In the genomic region with DNA sequence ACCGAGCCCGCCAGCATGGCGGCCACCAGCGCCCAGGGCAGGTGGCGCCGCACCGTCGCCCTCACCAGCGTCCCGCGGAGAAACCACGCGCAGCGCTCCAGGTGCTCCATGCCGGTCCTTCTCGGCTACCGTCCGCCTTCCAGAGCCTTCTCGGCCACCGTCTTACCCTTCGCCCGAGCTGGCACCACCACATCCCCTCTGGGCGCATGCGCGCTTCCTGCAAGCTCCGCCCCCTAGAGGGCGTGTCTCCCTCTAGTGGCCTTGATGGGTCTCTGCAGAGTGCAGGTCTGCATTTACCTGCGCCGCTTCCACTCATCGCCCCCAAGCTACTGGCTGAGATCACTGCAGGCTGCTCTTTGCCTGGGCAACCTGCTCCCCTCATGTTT, we compare ENCODE assay signal across 8 mouse cellular contexts. TPM values are rescaled to one million over a fixed set of nuclear protein-coding genes. Genes with fewer than 3 reads are reported as not detected.
DNase-seq lines count a peak whose midpoint lies in the region; ATAC-seq and TF ChIP-seq lines count a peak whose summit lies in the region.

A gene (minus strand): TSS at position 164 of the 386 bp plus-strand sequence.

- peaks cover 21% of the 10 kb centered on the region for H3K36me3 ChIP-seq in C2C12 (ENCODE audit: control insufficient read depth, insufficient read depth)
- H3K36me3 ChIP-seq in erythroblast, embryonic 14.5 days (ENCODE audit: control insufficient read depth): peaks cover 24% of the 10 kb centered on the region
- peaks cover 24% of the 10 kb centered on the region for H3K36me3 ChIP-seq in heart, embryonic 12.5 days
- peaks cover 11% of the 10 kb centered on the region; the same call in 1 of the 2 replicates for H3K36me3 ChIP-seq in kidney, postnatal 0 days (ENCODE audit: insufficient read depth, low read length)
- H3K36me3 ChIP-seq in liver, embryonic 11.5 days (ENCODE audit: control insufficient read depth, insufficient read depth, low read length): peaks cover 5% of the 10 kb centered on the region; the same call in 1 of the 2 replicates
- H3K36me3 ChIP-seq in stomach, embryonic 14.5 days (ENCODE audit: control insufficient read depth, insufficient read depth, low read length): peaks cover 12% of the 10 kb centered on the region; the same call in 1 of the 2 replicates

- no peak; the same call in 1 of the 2 replicates for TF ChIP-seq POLR2A in brain, embryonic 14.5 days (IDR thresholded peaks at IDR 0.05; ENCODE audit: borderline replicate concordance, extremely low read depth, insufficient read depth, insufficient read length, poor library complexity, severe bottlenecking)

- peak within 1 kb of the TSS; percentile 86 for H3K9ac ChIP-seq in heart, embryonic 12.5 days
- peak within 1 kb of the TSS; percentile 75 for H3K9ac ChIP-seq in kidney, postnatal 0 days (ENCODE audit: low read depth, low read length)
- H3K9ac ChIP-seq in liver, embryonic 11.5 days (ENCODE audit: low read depth, low read length): peak within 1 kb of the TSS; percentile 90
- peak within 1 kb of the TSS; percentile 72 for H3K9ac ChIP-seq in stomach, embryonic 14.5 days (replicated peaks; ENCODE audit: low read depth, low read length)

- ATAC-seq in heart, embryonic 12.5 days (ENCODE audit: insufficient number of reproducible peaks, low FRiP score): peak; percentile 95
- peak; percentile 97 for ATAC-seq in kidney, postnatal 0 days (replicated peaks; ENCODE audit: low FRiP score, low read depth)
- ATAC-seq in liver, embryonic 11.5 days (replicated peaks; ENCODE audit: low FRiP score): peak; percentile 91
- ATAC-seq in stomach, embryonic 14.5 days (ENCODE audit: insufficient number of reproducible peaks, insufficient read depth, low FRiP score, low read depth): peak; percentile 93

- peaks cover 4% of the 10 kb centered on the region for H3K79me3 ChIP-seq in C2C12 (ENCODE audit: low read depth)

- peak within 1 kb of the TSS; percentile 90 for H3K4me2 ChIP-seq in heart, embryonic 12.5 days
- H3K4me2 ChIP-seq in kidney, postnatal 0 days (ENCODE audit: low read length): peak within 1 kb of the TSS; percentile 91
- peak within 1 kb of the TSS; percentile 91 for H3K4me2 ChIP-seq in liver, embryonic 11.5 days
- H3K4me2 ChIP-seq in stomach, embryonic 14.5 days (replicated peaks; ENCODE audit: low read depth, low read length): peak within 1 kb of the TSS; percentile 74

- no peaks in the 10 kb centered on the region for H3K27me3 ChIP-seq in C2C12 (ENCODE audit: control insufficient read depth, insufficient read depth, insufficient read length)
- H3K27me3 ChIP-seq in erythroblast, embryonic 14.5 days (ENCODE audit: control insufficient read depth): peaks cover 3% of the 10 kb centered on the region; the same call in 1 of the 2 replicates
- peaks cover 4% of the 10 kb centered on the region; the same call in 1 of the 2 replicates for H3K27me3 ChIP-seq in heart, embryonic 12.5 days (replicated peaks)
- no peaks in the 10 kb centered on the region for H3K27me3 ChIP-seq in kidney, postnatal 0 days (ENCODE audit: insufficient read depth, low read length)
- H3K27me3 ChIP-seq in liver, embryonic 11.5 days (replicated peaks; ENCODE audit: control insufficient read depth, insufficient read depth, low read length): 0 out of 2 replicates have a peak, but pooled peaks cover 1% of the 10 kb centered on the region
- H3K27me3 ChIP-seq in stomach, embryonic 14.5 days (ENCODE audit: control insufficient read depth, insufficient read depth, low read length): no peaks in the 10 kb centered on the region

- H3K4me3 ChIP-seq in C2C12 (ENCODE audit: insufficient read depth, poor library complexity, severe bottlenecking): peak within 1 kb of the TSS; percentile 87
- peak within 1 kb of the TSS; percentile 97 for H3K4me3 ChIP-seq in erythroblast, embryonic 14.5 days (replicated peaks)
- peak within 1 kb of the TSS; percentile 81 for H3K4me3 ChIP-seq in heart, embryonic 12.5 days
- H3K4me3 ChIP-seq in kidney, postnatal 0 days (replicated peaks; ENCODE audit: low read depth, low read length): peak within 1 kb of the TSS; percentile 72
- peak within 1 kb of the TSS; percentile 89 for H3K4me3 ChIP-seq in liver, embryonic 11.5 days (ENCODE audit: low read depth, low read length)
- peak within 1 kb of the TSS; percentile 87 for H3K4me3 ChIP-seq in stomach, embryonic 14.5 days (ENCODE audit: low read depth, low read length)

- H3K79me2 ChIP-seq in C2C12 (ENCODE audit: control insufficient read depth, insufficient read depth): peaks cover 16% of the 10 kb centered on the region

- H3K9me3 ChIP-seq in erythroblast, embryonic 14.5 days (ENCODE audit: control insufficient read depth, low read length): no peaks in the 10 kb centered on the region
- no peaks in the 10 kb centered on the region for H3K9me3 ChIP-seq in heart, embryonic 12.5 days (replicated peaks)
- no peaks in the 10 kb centered on the region for H3K9me3 ChIP-seq in kidney, postnatal 0 days (replicated peaks; ENCODE audit: low read length)
- H3K9me3 ChIP-seq in liver, embryonic 11.5 days (ENCODE audit: control insufficient read depth, low read length): no peaks in the 10 kb centered on the region
- no peaks in the 10 kb centered on the region for H3K9me3 ChIP-seq in stomach, embryonic 14.5 days (ENCODE audit: control insufficient read depth, low read depth, low read length)

- peak; percentile 93 for TF ChIP-seq CTCF in C2C12 (IDR thresholded peaks at IDR 0.05; ENCODE audit: control insufficient read depth, insufficient read depth, insufficient read length)
- peak; percentile 100 for TF ChIP-seq CTCF in brain, embryonic 14.5 days (IDR thresholded peaks at IDR 0.05; ENCODE audit: borderline replicate concordance, extremely low read depth, insufficient read depth, insufficient read length)
- TF ChIP-seq CTCF in kidney, postnatal 0 days (IDR thresholded peaks at IDR 0.05; ENCODE audit: low read depth): peak; percentile 100

- peaks cover 21% of the 10 kb centered on the region for H3K4me1 ChIP-seq in erythroblast, embryonic 14.5 days (ENCODE audit: control insufficient read depth)
- peaks cover 10% of the 10 kb centered on the region for H3K4me1 ChIP-seq in heart, embryonic 12.5 days (replicated peaks)
- H3K4me1 ChIP-seq in kidney, postnatal 0 days (replicated peaks; ENCODE audit: insufficient read depth, low read length): peaks cover 8% of the 10 kb centered on the region; the same call in 1 of the 2 replicates
- H3K4me1 ChIP-seq in liver, embryonic 11.5 days (replicated peaks; ENCODE audit: control insufficient read depth, insufficient read depth, low read length): peaks cover 3% of the 10 kb centered on the region; the same call in 1 of the 2 replicates
- H3K4me1 ChIP-seq in stomach, embryonic 14.5 days (ENCODE audit: control insufficient read depth, insufficient read depth, low read length): no peaks in the 10 kb centered on the region; the same call in 1 of the 2 replicates

- peak; percentile 98 for DNase-seq in brain, embryonic 14.5 days (ENCODE audit: low read depth)
- DNase-seq in kidney, postnatal 0 days (ENCODE audit: low spot score): peak; percentile 96
- peak; percentile 94 for DNase-seq in liver, embryonic 11.5 days (ENCODE audit: low spot score)
- DNase-seq in naive thymus-derived CD4-positive, alpha-beta T cell, adult 2 months (ENCODE audit: low read depth): peak; percentile 100

- peak within 1 kb of the TSS; percentile 70 for H3ac ChIP-seq in C2C12 (ENCODE audit: control insufficient read depth, insufficient read length, low read depth)

- under 1% methylated on average over 30 of the region's 30 CpGs for WGBS in heart, embryonic 12.5 days
- 0% methylated on average over 23 of the region's 30 CpGs for WGBS in kidney, postnatal 0 days
- under 1% methylated on average over 30 of the region's 30 CpGs for WGBS in liver, embryonic 11.5 days
- WGBS in stomach, embryonic 14.5 days: 1% methylated on average over 30 of the region's 30 CpGs

- H3K27ac ChIP-seq in heart, embryonic 12.5 days (ENCODE audit: poor library complexity, severe bottlenecking): peak within 1 kb of the TSS; percentile 71
- H3K27ac ChIP-seq in kidney, postnatal 0 days: peak within 1 kb of the TSS; percentile 60
- H3K27ac ChIP-seq in liver, embryonic 11.5 days (ENCODE audit: low read depth, low read length): peak within 1 kb of the TSS; percentile 52
- H3K27ac ChIP-seq in stomach, embryonic 14.5 days (ENCODE audit: low read length): 0 out of 2 replicates have a peak within 1 kb of the TSS, but pooled peaks have one; percentile 48

TF ChIP-seq in C2C12, 6 proteins besides CTCF, POLR2A, EP300 and RAD21:
- TF ChIP-seq MAX (IDR thresholded peaks at IDR 0.05): peak; percentile 84
- TF ChIP-seq CEBPB (IDR thresholded peaks at IDR 0.05; ENCODE audit: low read depth): no peak
TF ChIP-seq in C2C12: peak in this region for 1.

RNA-seq across cellular contexts. Expression of the gene that starts here (rescaled TPM):
- polyA plus RNA-seq in C2C12 (2012; fragmentation: generic; extraction: Trizol): 9.0 TPM
- 5.3 and 9.8 TPM in 2 replicates for polyA plus RNA-seq in brain, embryonic 14.5 days (2012; rRNA removed)
- 0.15 and 0.18 TPM in 2 replicates for polyA plus RNA-seq in erythroblast, embryonic 14.5 days (2012)
- polyA plus RNA-seq in heart, embryonic 12.5 days (2016; fragmentation: Nextera tagmentation; extraction: Ambion mirVana): 14.2 and 15.5 TPM in 2 replicates
- polyA plus RNA-seq in kidney, postnatal 0 days (2015; fragmentation: Nextera tagmentation; extraction: Ambion mirVana): 10.3 and 10.4 TPM in 2 replicates
- 8.1 and 9.0 TPM in 2 replicates for polyA plus RNA-seq in liver, embryonic 11.5 days (2014; fragmentation: Nextera tagmentation; extraction: Ambion mirVana)
- 8.5 and 11.0 TPM in 2 replicates for polyA plus RNA-seq in stomach, embryonic 14.5 days (2014; fragmentation: Nextera tagmentation; extraction: Ambion mirVana)

Comparison
In these comparisons a context has a peak if more than half of its experiments do, and no peak if none do; other contexts are left out.
1. Peak in every context shown above with its lines: DNase-seq, ATAC-seq, H3K4me3 ChIP-seq and H3K27ac ChIP-seq.